Mouse (Mus musculus) intestine, embryonic 15.5 days (tissue): ENCODE measurements around the gene Atg16l1. TPM values are rescaled to one million over a fixed set of nuclear protein-coding genes. Genes with fewer than 3 reads are reported as not detected.

Source experiments
- ATAC-seq: fragments of 200-750 bp; cut with Nextera tagmentation; 2 replicates; pipeline ENCODE4 v1.8.0; 2017; ENCODE audit warnings: moderate TSS enrichment, moderate library complexity
- H3K27ac ChIP-seq: fragments of 300-500 bp; sonication (generic); 2 replicates; pipeline ENCODE4 v1.5.1; 2015; ENCODE audit warnings: mild to moderate bottlenecking, inconsistent platforms
- H3K27me3 ChIP-seq: fragments of 300-500 bp; sonication (generic); replicated peaks from 2 replicates; pipeline ENCODE4 v1.6.1; 2015; ENCODE audit warnings: inconsistent platforms
- H3K36me3 ChIP-seq: fragments of 300-500 bp; sonication (generic); 2 replicates; pipeline ENCODE4 v1.6.1; 2015; ENCODE audit warnings: inconsistent platforms
- H3K4me1 ChIP-seq: fragments of 300-500 bp; sonication (generic); replicated peaks from 2 replicates; pipeline ENCODE4 v1.6.1; 2015; ENCODE audit warnings: inconsistent platforms
- H3K4me2 ChIP-seq: fragments of 300-500 bp; sonication (generic); replicated peaks from 2 replicates; pipeline ENCODE4 v1.6.1; 2015; ENCODE audit warnings: mild to moderate bottlenecking, inconsistent platforms
- H3K4me3 ChIP-seq: fragments of 300-500 bp; sonication (generic); replicated peaks from 2 replicates; pipeline ENCODE4 v1.5.1; 2015; ENCODE audit warnings: inconsistent platforms
- H3K9ac ChIP-seq: fragments of 300-500 bp; sonication (generic); 2 replicates; pipeline ENCODE4 v1.6.1; 2015; ENCODE audit warnings: inconsistent platforms
- H3K9me3 ChIP-seq: fragments of 300-500 bp; sonication (generic); 2 replicates; pipeline ENCODE4 v1.6.1; 2016; ENCODE audit warnings: inconsistent platforms
- WGBS: fragments of 180-500 bp; shearing (Covaris S2); methylation state at CpG from one replicate; pipeline ENCODE4 v1.1.7; 2015; 5-methylcytosine and 5-hydroxymethylcytosine counted together
- polyA plus RNA-seq: library from polyadenylated mRNA; unstranded; fragments of >200 nt; fragmentation: Nextera tagmentation; extraction: Ambion mirVana; gene quantifications from 2 replicates; pipeline ENCODE4 v1.2.1, GENCODE M21; 2015

The Atg16l1 gene
- polyA plus RNA-seq, 1 experiment from 2014 or later, result 25.4 TPM

GRCm38 (mm10) chr1:87733212-87733611 is 22.5 kb upstream of the Atg16l1 start:
- Histone ChIP-seq H3K9ac (no peak overlapping the region), H3K4me3 (no peak overlapping the region), H3K4me1 (no peaks in the 10 kb centered on the region), H3K4me2 (no peak overlapping the region), H3K27ac (no peak overlapping the region), H3K27me3 (no peaks in the 10 kb centered on the region), H3K9me3 (no peaks in the 10 kb centered on the region), H3K36me3 (no peaks in the 10 kb centered on the region)
- no peak for ATAC-seq
- 87% methylated on average over 5 of the region's 5 CpGs for WGBS

DNA sequence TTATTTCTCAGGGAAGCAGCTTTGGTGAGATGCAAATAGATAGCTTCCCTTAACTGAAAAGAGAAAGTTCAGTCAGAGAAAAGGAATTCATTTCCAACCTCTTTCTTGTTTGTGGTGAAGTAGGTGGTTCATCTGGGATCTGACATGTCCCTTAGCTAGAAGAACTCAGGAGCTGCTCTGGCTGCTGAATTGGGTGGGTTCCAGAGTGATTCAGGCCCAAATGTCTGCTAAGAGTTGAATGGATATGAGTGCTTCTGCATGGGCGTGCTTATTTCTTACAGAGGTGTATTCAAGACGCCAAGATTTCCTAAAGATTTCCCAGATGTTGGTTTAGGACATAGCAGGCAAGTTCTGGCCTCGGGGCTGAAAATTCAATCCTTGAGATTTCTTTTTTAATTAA is 21.5 kb upstream of the Atg16l1 start:
- Histone ChIP-seq H3K4me1 (no peaks in the 10 kb centered on the region), H3K27ac (no peak overlapping the region), H3K36me3 (no peaks in the 10 kb centered on the region), H3K9me3 (no peaks in the 10 kb centered on the region), H3K4me2 (no peak overlapping the region), H3K9ac (no peak overlapping the region), H3K4me3 (no peak overlapping the region), H3K27me3 (no peaks in the 10 kb centered on the region)
- 79% methylated on average over 3 of the region's 3 CpGs for WGBS
- no peak for ATAC-seq

GRCm38 (mm10) chr1:87740584-87741290 is 14.9 kb upstream of the Atg16l1 start:
- Histone ChIP-seq H3K36me3 (no peaks in the 10 kb centered on the region), H3K4me2 (no peak overlapping the region), H3K9me3 (no peaks in the 10 kb centered on the region), H3K27me3 (no peaks in the 10 kb centered on the region), H3K4me1 (no peaks in the 10 kb centered on the region), H3K27ac (no peak overlapping the region), H3K9ac (no peak overlapping the region), H3K4me3 (no peak overlapping the region)
- ATAC-seq, result no peak
- 73% methylated on average over 6 of the region's 6 CpGs for WGBS

DNA sequence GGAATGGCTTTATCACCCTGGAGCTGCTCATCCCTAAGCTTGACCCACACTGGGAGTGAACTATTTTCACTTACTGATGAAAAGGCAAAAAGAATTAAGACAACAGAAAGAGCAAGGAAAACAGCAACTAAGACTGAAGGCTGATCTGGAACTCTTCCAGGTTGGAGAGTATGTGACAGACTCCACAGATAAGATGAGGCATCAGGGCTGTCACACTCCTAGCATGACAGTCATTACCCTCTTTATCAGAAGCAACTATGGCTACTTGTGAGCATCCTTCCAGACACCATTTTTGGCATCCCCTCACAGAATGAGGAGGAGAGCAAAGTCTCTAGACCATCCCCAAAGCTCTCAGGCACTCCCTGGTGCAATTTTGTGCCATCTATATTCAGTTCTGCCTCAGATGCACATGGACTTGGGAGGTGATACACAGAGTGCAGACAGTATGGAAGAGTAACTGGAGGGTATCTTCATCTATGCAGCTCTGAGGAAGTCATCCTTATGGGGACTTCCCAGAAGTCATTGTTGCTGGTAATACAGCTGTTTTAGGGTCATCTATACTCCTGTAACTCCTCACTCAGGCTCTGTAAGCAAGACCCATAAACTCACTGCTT is 6.2 kb upstream of the Atg16l1 start:
- H3K4me2 ChIP-seq, result no peak overlapping the region
- ATAC-seq, result no peak

DNA sequence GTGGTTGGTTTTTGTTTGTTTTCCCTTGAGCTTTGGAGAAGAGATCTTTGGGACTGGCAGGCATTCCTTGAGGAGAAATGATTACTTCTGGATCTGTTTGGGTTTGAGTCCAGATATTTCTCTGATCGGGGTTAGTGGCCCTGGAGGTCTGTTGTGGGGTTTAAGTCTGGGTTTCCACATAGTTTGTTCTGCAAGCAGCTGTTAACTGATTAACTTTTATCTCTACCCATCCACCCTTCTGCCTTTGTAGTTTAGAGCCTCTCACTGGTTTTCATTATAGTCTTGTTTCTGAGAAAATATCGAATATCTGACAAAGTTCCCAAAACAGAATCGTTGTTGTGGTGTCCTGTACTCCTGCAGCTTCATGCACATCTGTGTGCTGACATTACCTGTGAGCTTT is 8.2 kb downstream of the Atg16l1 start:
- ATAC-seq, result no peak
- peaks cover 38% of the 10 kb centered on the region for H3K36me3 ChIP-seq
- no peak overlapping the region for H3K4me2 ChIP-seq
- H3K4me3 ChIP-seq, result no peak overlapping the region
- H3K27ac ChIP-seq, result no peak overlapping the region
- no peaks in the 10 kb centered on the region for H3K4me1 ChIP-seq
- H3K9ac ChIP-seq, result no peak overlapping the region
- H3K9me3 ChIP-seq, result no peaks in the 10 kb centered on the region
- WGBS, result 78% methylated on average over 3 of the region's 3 CpGs
- no peaks in the 10 kb centered on the region for H3K27me3 ChIP-seq

More for the DNA sequence above, 6.2 kb upstream of the Atg16l1 start:
- H3K27me3 ChIP-seq, result 0 out of 2 replicates have a peak, but pooled peaks cover 4% of the 10 kb centered on the region
- H3K36me3 ChIP-seq, result no peaks in the 10 kb centered on the region
- H3K4me1 ChIP-seq, result no peaks in the 10 kb centered on the region
- H3K9ac ChIP-seq, result no peak overlapping the region
- no peak overlapping the region for H3K4me3 ChIP-seq
- H3K9me3 ChIP-seq, result no peaks in the 10 kb centered on the region
- no peak overlapping the region for H3K27ac ChIP-seq

DNA sequence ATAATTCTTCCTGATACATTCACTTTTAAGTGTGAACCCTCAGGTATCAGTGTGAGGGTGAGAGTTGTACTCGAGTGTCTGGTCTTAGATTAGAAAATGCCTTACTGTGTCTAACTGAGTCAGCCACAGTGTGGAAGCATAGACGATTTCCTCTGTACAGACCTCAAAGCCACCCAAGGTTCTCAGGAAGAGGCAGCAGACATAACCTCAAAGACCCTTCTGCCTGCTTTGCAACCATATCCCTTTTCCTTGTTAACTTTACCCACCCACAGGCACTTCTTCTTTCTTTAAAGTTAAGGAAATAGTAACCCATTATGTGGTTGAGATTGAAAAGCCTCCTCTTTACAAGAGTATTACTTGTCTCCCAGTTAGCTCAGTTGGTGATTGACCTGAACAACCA is 10.1 kb downstream of the Atg16l1 start:
- WGBS, result 90% methylated on average over 2 of the region's 2 CpGs
- Histone ChIP-seq H3K4me3 (no peak overlapping the region), H3K36me3 (peaks cover 47% of the 10 kb centered on the region), H3K4me1 (no peaks in the 10 kb centered on the region), H3K27me3 (no peaks in the 10 kb centered on the region), H3K27ac (no peak overlapping the region), H3K9ac (no peak overlapping the region), H3K4me2 (no peak overlapping the region), H3K9me3 (no peaks in the 10 kb centered on the region)
- ATAC-seq, result no peak

- Histone ChIP-seq H3K27ac (no peak overlapping the region), H3K4me1 (no peaks in the 10 kb centered on the region), H3K4me3 (no peak overlapping the region), H3K36me3 (peaks cover 52% of the 10 kb centered on the region), H3K9me3 (no peaks in the 10 kb centered on the region), H3K27me3 (no peaks in the 10 kb centered on the region), H3K9ac (no peak overlapping the region), H3K4me2 (no peak overlapping the region)
- WGBS, result 94% methylated on average over 3 of the region's 3 CpGs
- no peak for ATAC-seq
These were observed 10.6 kb downstream of the Atg16l1 start for GRCm38 (mm10) chr1:87766233-87766632.

DNA sequence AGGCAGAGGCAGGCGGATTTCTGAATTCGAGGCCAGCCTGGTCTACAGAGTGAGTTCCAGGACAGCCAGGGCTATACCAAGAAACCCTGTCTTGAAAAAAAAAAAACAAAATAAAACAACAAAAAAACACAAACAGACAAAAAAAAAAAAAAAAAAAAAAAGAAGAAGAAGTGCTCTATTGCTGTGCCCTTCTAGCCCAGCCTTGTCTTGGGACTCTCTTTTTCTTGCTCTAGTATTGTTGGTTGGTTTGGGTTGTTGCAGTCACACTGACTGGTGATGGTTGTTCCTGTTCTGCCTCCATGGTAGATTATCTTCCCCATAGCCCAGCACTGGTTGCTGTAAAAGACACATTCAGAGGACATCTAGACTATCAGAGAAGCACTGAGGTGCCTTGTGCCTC is 13.6 kb downstream of the Atg16l1 start:
- H3K4me2 ChIP-seq, result no peak overlapping the region
- H3K27me3 ChIP-seq, result no peaks in the 10 kb centered on the region
- no peak overlapping the region for H3K27ac ChIP-seq
- no peak overlapping the region for H3K4me3 ChIP-seq
- no peaks in the 10 kb centered on the region for H3K4me1 ChIP-seq
- H3K9me3 ChIP-seq, result no peaks in the 10 kb centered on the region
- ATAC-seq, result no peak
- no peak overlapping the region for H3K9ac ChIP-seq
- 97% methylated on average over 2 of the region's 2 CpGs for WGBS
- peaks cover 64% of the 10 kb centered on the region for H3K36me3 ChIP-seq

DNA sequence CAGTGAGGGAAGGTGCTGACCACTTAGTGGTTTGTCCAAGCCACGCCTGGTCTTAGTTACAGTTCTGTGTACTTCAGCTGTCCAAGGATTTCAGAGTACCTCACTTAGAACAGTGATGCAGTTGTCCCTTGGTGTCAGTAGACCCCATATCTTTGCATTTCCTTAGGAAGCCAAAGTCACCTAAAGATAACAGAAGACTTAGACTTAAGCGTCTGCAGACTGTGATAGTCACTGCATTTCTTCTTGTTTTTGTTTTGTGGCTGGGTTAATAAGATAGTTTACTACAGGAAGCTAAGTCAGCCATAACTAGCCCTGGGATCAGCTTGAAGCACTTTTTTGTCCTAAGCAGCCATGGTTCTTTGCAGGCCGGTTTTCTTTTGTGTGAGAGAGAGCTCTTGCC is 14.8 kb downstream of the Atg16l1 start:
- Histone ChIP-seq H3K9ac (no peak overlapping the region), H3K27me3 (no peaks in the 10 kb centered on the region), H3K36me3 (peaks cover 57% of the 10 kb centered on the region), H3K4me2 (no peak overlapping the region), H3K9me3 (no peaks in the 10 kb centered on the region), H3K4me1 (no peaks in the 10 kb centered on the region), H3K4me3 (no peak overlapping the region), H3K27ac (no peak overlapping the region)
- ATAC-seq, result no peak
- 93% methylated on average over 3 of the region's 3 CpGs for WGBS

DNA sequence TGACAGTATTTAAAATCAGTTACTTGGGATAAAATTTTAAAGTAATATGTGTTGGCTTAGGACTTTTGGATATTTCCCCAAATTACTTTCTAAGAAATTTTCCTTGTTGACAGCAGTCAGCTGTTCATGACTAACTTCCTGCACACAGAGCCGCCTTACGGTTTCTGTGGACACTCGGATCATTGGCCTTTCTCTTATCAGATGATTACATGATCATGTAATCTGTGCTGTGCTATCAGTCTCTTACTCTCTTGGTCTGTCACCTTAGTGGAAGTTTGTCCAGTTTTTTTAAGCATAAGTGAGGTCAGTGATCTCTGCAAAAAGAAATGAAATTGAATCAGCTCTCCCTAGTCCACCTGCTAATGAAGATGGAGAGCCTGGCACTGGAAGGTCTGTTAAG is 16.1 kb downstream of the Atg16l1 start:
- Histone ChIP-seq H3K4me1 (no peaks in the 10 kb centered on the region), H3K4me2 (no peak overlapping the region), H3K27ac (no peak overlapping the region), H3K36me3 (peaks cover 53% of the 10 kb centered on the region), H3K4me3 (no peak overlapping the region), H3K9ac (no peak overlapping the region), H3K9me3 (no peaks in the 10 kb centered on the region), H3K27me3 (no peaks in the 10 kb centered on the region)
- WGBS, result 89% methylated on average over 3 of the region's 3 CpGs
- no peak for ATAC-seq

GRCm38 (mm10) chr1:87773336-87773735 is 17.7 kb downstream of the Atg16l1 start:
- 68% methylated on average over 2 of the region's 2 CpGs for WGBS

GRCm38 (mm10) chr1:87774845-87775244 is 19.2 kb downstream of the Atg16l1 start:
- no peak overlapping the region for H3K4me3 ChIP-seq
- no peak overlapping the region for H3K4me2 ChIP-seq
- no peaks in the 10 kb centered on the region for H3K27me3 ChIP-seq
- no peaks in the 10 kb centered on the region for H3K9me3 ChIP-seq
- no peak for ATAC-seq
- H3K4me1 ChIP-seq, result no peaks in the 10 kb centered on the region
- no peak overlapping the region for H3K9ac ChIP-seq
- H3K36me3 ChIP-seq, result peaks cover 61% of the 10 kb centered on the region
- WGBS, result 92% methylated on average over 7 of the region's 7 CpGs
- H3K27ac ChIP-seq, result no peak overlapping the region

More at GRCm38 (mm10) chr1:87773336-87773735, 17.7 kb downstream of the Atg16l1 start:
- Histone ChIP-seq H3K9ac (no peak overlapping the region), H3K4me2 (no peak overlapping the region), H3K4me3 (no peak overlapping the region), H3K27ac (no peak overlapping the region), H3K36me3 (peaks cover 54% of the 10 kb centered on the region), H3K4me1 (no peaks in the 10 kb centered on the region), H3K9me3 (no peaks in the 10 kb centered on the region), H3K27me3 (no peaks in the 10 kb centered on the region)
- no peak for ATAC-seq

- no peaks in the 10 kb centered on the region for H3K9me3 ChIP-seq
- ATAC-seq, result no peak; the same call in 1 of the 2 replicates
- H3K4me2 ChIP-seq, result no peak overlapping the region
- H3K4me3 ChIP-seq, result no peak overlapping the region
- no peaks in the 10 kb centered on the region for H3K4me1 ChIP-seq
- H3K27ac ChIP-seq, result no peak overlapping the region
- H3K36me3 ChIP-seq, result peaks cover 44% of the 10 kb centered on the region
- 65% methylated on average over 5 of the region's 5 CpGs for WGBS
- no peaks in the 10 kb centered on the region for H3K27me3 ChIP-seq
- H3K9ac ChIP-seq, result no peak overlapping the region
These were observed 23.6 kb downstream of the Atg16l1 start for GRCm38 (mm10) chr1:87779204-87779785.
